ENCODE assay signal across 15 mouse cellular contexts in the genomic region with DNA sequence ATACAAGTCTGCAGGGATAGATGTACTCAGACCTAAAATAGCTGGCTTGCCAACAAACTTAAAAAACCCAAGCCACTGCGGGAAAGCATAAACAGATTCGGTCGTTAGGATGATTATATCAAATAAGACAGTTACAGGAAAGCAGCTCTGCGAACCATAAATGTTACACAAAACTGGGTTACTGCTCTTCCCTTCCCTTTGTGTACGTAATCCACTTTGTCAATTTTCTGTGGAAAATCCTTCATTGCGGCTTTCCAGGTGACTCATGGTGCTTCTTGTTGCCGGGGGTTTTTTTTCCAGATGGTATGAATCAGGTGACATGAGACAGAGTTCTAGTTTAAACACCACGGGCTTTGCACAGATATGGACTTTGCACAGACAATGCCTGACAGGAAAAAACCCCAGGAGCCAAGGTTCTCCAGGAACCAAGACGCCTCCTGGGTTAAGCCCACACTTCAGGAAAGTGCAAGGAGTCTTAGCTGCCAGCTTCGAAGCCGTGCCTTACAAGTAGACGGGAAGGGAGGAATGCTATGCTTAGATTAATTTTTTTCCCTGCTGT. TPM values are rescaled to one million over a fixed set of nuclear protein-coding genes. Genes with fewer than 3 reads are reported as not detected.
DNase-seq lines count a peak whose midpoint lies in the region; ATAC-seq lines count a peak whose summit lies in the region.
"Had no signal": no experiment of that assay in that cellular context is flagged by ENCODE, and none has a peak within 500 bp of the region (broad histone marks: within the 10 kb centered on the region; RNA-seq: fewer than 3 reads in every experiment).

No protein-coding gene starts in this region.

- ATAC-seq in frontal cortex, adult (ENCODE audit: low TSS enrichment), result peak; percentile 28
- ATAC-seq: forebrain, embryonic 16.5 days; liver, embryonic 12.5 days had no signal

- no peak for DNase-seq in frontal cortex, postnatal 10 days (ENCODE audit: low spot score in 2 of 2)
- peak; percentile 24 for DNase-seq in retina, embryonic 14.5 days (ENCODE audit: low spot score)
- no peak for DNase-seq in retina, postnatal 1 day
- peak; percentile 42 for DNase-seq in kidney, postnatal 14 days
- no peak for DNase-seq in cerebellum, adult 8-10 months
- no peak for DNase-seq in thymus, postnatal 36 days
- DNase-seq in layer of hippocampus, adult 18-20 months (ENCODE audit: low spot score in 2 of 2), result no peak
- DNase-seq: cerebellum, adult 11 months; heart, postnatal 36 days; left cerebral cortex, postnatal 4 days; lung, postnatal 10 days; thymus, postnatal 25 days had no signal

RNA-seq across cellular contexts. Expression of gene Scg5, which starts 7.7 kb away (rescaled TPM):
- 100 to 1,000 TPM; 404 to 421 TPM for total RNA-seq in layer of hippocampus, adult 18-20 months (2021)
- total RNA-seq: heart, postnatal 36 days had no signal

RNA-seq across cellular contexts. Expression of gene Arhgap11a, which starts 27.2 kb away (rescaled TPM):
- 1 to 10 TPM; 1.3 to 1.6 TPM for total RNA-seq in layer of hippocampus, adult 18-20 months (2021)

Comparison
In these comparisons a context has a peak if more than half of its experiments do, and no peak if none do; other contexts are left out.
1. DNase-seq: peak in retina, embryonic 14.5 days (single experiment) and kidney, postnatal 14 days (single experiment); none in frontal cortex, postnatal 10 days (0 of 2), retina, postnatal 1 day (single experiment), cerebellum, adult 8-10 months (single experiment), thymus, postnatal 36 days (0 of 2) and layer of hippocampus, adult 18-20 months (0 of 2).